Mouse (Mus musculus): ENCODE measurements at regions not wholly inside any gene's neighbourhood (a gene's known extent, or its start where the extent isn't known, plus 50 kb on each side); places are given as distances from the start of the nearest gene placed in this dataset.

- TF ChIP-seq CTCF (IDR thresholded peaks at IDR 0.05): no peak
- TF ChIP-seq EP300 (IDR thresholded peaks at IDR 0.05): no peak
Observed at GRCm38 (mm10) chr6:51174443-51175021, 257.9 kb upstream of the Nfe2l3 start.

All from lung, postnatal 0 days (tissue).